Mouse (Mus musculus): ENCODE measurements around the gene Olfr1395.
"Not testable (repeated sequence)": the region's sequence is repeated elsewhere in the genome, so short reads cannot be mapped to it uniquely, and the experiment has no call there.

Olfr1395 gene

DNA sequence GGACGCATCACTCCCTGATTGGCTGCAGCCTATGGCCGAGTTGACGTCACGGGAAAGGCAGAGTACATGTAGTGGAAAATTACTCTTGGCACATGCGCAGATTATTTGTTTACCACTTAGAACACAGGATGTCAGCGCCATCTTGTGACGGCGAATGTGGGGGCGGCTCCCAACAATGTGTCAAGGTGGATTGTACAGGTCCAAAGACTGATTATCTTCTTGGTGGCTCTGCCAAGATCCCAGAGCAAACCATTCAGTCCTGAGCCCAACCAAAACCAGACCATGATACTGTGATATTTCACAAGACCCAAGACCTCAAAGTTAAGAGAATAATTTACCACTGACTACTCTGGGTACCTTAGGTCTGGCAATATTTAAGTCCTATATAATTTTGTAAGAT lies 52.7 kb downstream of the Olfr1395 start:
- H3K27me3 ChIP-seq (ENCODE audit: control insufficient read depth, insufficient read depth, low read length, poor library complexity, severe bottlenecking); H3K36me3 ChIP-seq (ENCODE audit: control insufficient read depth, insufficient read depth, low read length, poor library complexity, severe bottlenecking); DNase-seq (ENCODE audit: low read depth, low spot score): not testable (repeated sequence)

DNA sequence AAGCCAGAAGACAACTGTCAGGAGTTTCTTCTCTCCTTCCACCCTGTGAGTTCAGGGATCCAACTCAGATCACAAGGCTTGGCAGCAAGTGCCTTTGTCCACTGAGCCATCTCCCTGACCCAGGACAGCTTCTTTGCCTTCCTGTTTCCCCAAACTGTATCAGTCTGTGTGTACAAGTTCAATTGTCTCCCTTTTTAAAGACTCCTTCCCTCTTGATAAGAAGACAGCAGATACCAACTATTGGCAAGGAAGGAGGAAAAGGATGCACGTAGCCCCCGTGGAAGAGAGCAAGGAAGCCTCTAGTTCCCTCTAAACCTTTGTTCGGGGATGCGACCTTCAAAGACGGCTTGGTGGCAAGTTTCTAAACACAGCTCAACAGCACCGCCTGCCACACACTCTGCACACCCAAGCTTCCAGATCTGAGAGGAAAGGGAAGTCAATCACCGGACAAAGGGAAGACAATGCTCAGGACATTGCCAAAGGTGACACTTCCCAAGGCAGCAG lies 53.8 kb downstream of the Olfr1395 start:
- Histone ChIP-seq H3K27me3 (ENCODE audit: control insufficient read depth, insufficient read depth, low read length, poor library complexity, severe bottlenecking) (no peaks in the 10 kb centered on the region), H3K36me3 (ENCODE audit: control insufficient read depth, insufficient read depth, low read length, poor library complexity, severe bottlenecking) (no peaks in the 10 kb centered on the region)
- no peak for DNase-seq (ENCODE audit: low read depth, low spot score)
